Mouse (Mus musculus): ENCODE results near the gene 2310022A10Rik.
A peak's percentile ranks its signal among the peaks of the same experiment; 100 is the strongest.

2310022A10Rik gene

GRCm38 (mm10) chr7:27540935-27541334 lies 12.1 kb upstream of the 2310022A10Rik start:
- no peak for DNase-seq (ENCODE audit: low spot score)

- DNase-seq (ENCODE audit: low spot score), result no peak
Observed at GRCm38 (mm10) chr7:27541431-27541830, 11.6 kb upstream of the 2310022A10Rik start.

GRCm38 (mm10) chr7:27541922-27542321 lies 11.1 kb upstream of the 2310022A10Rik start:
- DNase-seq (ENCODE audit: low spot score), result no peak

- DNase-seq (ENCODE audit: low spot score), result peak; percentile 73
Observed at GRCm38 (mm10) chr7:27542392-27543033, 10.5 kb upstream of the 2310022A10Rik start.

- DNase-seq (ENCODE audit: low spot score), result no peak
Observed at GRCm38 (mm10) chr7:27543065-27543464, 10.0 kb upstream of the 2310022A10Rik start.

GRCm38 (mm10) chr7:27543851-27544250 lies 9.2 kb upstream of the 2310022A10Rik start:
- DNase-seq (ENCODE audit: low spot score), result no peak

- DNase-seq (ENCODE audit: low spot score), result no peak
Observed at GRCm38 (mm10) chr7:27544675-27545370, 8.2 kb upstream of the 2310022A10Rik start.

GRCm38 (mm10) chr7:27549597-27549996 lies 3.4 kb upstream of the 2310022A10Rik start:
- no peak for DNase-seq (ENCODE audit: low spot score)

- DNase-seq (ENCODE audit: low spot score), result no peak
Observed at GRCm38 (mm10) chr7:27552070-27552469, 963 bp upstream of the 2310022A10Rik start.

- no peak for DNase-seq (ENCODE audit: low spot score)
Observed at GRCm38 (mm10) chr7:27560291-27560887, 7.4 kb downstream of the 2310022A10Rik start.

- DNase-seq (ENCODE audit: low spot score), result no peak
Observed at GRCm38 (mm10) chr7:27560978-27561377, 7.9 kb downstream of the 2310022A10Rik start.

GRCm38 (mm10) chr7:27569580-27570224 lies 16.7 kb downstream of the 2310022A10Rik start:
- peak; percentile 78 for DNase-seq (ENCODE audit: low spot score)

GRCm38 (mm10) chr7:27572133-27572532 lies 19.1 kb downstream of the 2310022A10Rik start:
- DNase-seq (ENCODE audit: low spot score), result no peak

GRCm38 (mm10) chr7:27574124-27574880 lies 21.3 kb downstream of the 2310022A10Rik start:
- DNase-seq (ENCODE audit: low spot score), result no peak

- peak; percentile 39 for DNase-seq (ENCODE audit: low spot score)
Observed at GRCm38 (mm10) chr7:27576914-27577313, 23.9 kb downstream of the 2310022A10Rik start.

GRCm38 (mm10) chr7:27577589-27577988 lies 24.6 kb downstream of the 2310022A10Rik start:
- DNase-seq (ENCODE audit: low spot score), result no peak

- no peak for DNase-seq (ENCODE audit: low spot score)
Observed at GRCm38 (mm10) chr7:27578465-27578864, 25.4 kb downstream of the 2310022A10Rik start.

- no peak for DNase-seq (ENCODE audit: low spot score)
Observed at GRCm38 (mm10) chr7:27580380-27581174, 27.5 kb downstream of the 2310022A10Rik start.

GRCm38 (mm10) chr7:27586861-27587260 lies 33.8 kb downstream of the 2310022A10Rik start:
- no peak for DNase-seq (ENCODE audit: low spot score)

- no peak for DNase-seq (ENCODE audit: low spot score)
Observed at GRCm38 (mm10) chr7:27587741-27588140, 34.7 kb downstream of the 2310022A10Rik start.

- no peak for DNase-seq (ENCODE audit: low spot score)
Observed at GRCm38 (mm10) chr7:27590088-27590487, 37.1 kb downstream of the 2310022A10Rik start.

Data from urinary bladder, postnatal 14 days (tissue).